In the genomic region with DNA sequence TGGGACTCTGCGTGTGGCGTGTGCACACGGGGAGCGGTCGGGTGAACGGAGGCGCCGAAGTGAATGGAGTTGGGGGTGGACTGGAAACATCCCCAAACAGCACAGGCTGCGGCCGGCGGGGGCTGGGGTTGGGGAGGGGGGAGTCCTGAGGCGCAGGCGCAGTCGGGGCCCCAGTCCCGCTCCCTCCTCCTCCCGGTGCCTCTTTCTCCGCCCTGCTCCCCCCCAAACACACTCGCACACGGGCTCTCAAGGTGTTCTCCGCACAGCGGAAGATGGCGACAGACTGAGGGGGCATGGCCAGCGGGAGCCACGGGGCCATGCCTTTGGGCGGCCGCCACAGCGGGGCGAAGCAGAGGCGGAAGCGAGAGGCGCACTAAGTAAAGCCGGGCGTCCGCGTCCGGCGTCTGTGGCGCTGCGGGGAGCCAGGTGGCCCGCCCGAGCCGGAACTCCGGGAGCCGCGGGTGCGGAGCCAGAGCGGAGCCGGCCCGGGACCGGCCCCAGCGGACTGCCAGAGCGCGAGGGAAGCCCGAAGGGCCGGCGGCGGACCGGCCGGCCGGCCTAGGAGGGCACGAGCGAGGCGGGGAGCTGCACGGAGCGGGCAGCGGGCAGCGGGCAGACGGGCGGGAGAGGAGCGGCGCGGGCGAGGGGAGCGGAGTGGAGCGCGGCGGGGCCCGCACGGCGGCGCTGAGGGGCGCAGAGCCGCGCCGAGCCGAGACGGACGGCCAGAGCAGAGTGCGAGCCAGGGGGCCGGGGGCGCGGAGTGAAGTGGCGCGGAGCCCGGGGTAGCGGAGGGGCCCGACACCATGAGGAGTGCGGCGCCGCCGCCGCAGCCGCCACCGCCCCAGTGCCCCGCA, we compare ENCODE assay signal across 9 mouse cellular contexts. TPM values are rescaled to one million over a fixed set of nuclear protein-coding genes. Genes with fewer than 3 reads are reported as not detected.
A peak's percentile ranks its signal among the peaks of the same experiment; 100 is the strongest.
DNase-seq lines count a peak whose midpoint lies in the region; ATAC-seq lines count a peak whose summit lies in the region.
"Had no signal": no experiment of that assay in that cellular context is flagged by ENCODE, and none has a peak within 500 bp of the region (broad histone marks: within the 10 kb centered on the region; RNA-seq: fewer than 3 reads in every experiment).

No protein-coding gene starts in this region.

- peak overlapping the region; percentile 74 for H3K4me2 ChIP-seq in heart, embryonic 11.5 days
- H3K4me2 ChIP-seq in liver, embryonic 13.5 days: peak overlapping the region; percentile 51

- ATAC-seq in heart, embryonic 11.5 days (replicated peaks; ENCODE audit: insufficient number of reproducible peaks, low FRiP score, low TSS enrichment): peak; percentile 31; the same call in 1 of the 2 replicates
- ATAC-seq in liver, embryonic 13.5 days (ENCODE audit: low read depth): no peak

- peak overlapping the region; percentile 50 for H3K4me3 ChIP-seq in heart, embryonic 11.5 days (ENCODE audit: low read depth, low read length)
- H3K4me3 ChIP-seq in liver, embryonic 13.5 days (replicated peaks): peak overlapping the region; percentile 41

- H3K27ac ChIP-seq in heart, embryonic 11.5 days (ENCODE audit: low read depth, low read length): no peak overlapping the region
- H3K27ac ChIP-seq in liver, embryonic 13.5 days: no peak overlapping the region

- no peaks in the 10 kb centered on the region for H3K4me1 ChIP-seq in heart, embryonic 11.5 days (ENCODE audit: control insufficient read depth, insufficient read depth, low read length)
- no peaks in the 10 kb centered on the region for H3K4me1 ChIP-seq in liver, embryonic 13.5 days (replicated peaks)

- H3K9me3 ChIP-seq in heart, embryonic 11.5 days (replicated peaks; ENCODE audit: control insufficient read depth, low read length): no peaks in the 10 kb centered on the region
- H3K9me3 ChIP-seq in liver, embryonic 13.5 days (replicated peaks): no peaks in the 10 kb centered on the region

- H3K27me3 ChIP-seq in heart, embryonic 11.5 days (ENCODE audit: control insufficient read depth, insufficient read depth, low read length): peaks cover 50% of the 10 kb centered on the region
- peaks cover 79% of the 10 kb centered on the region for H3K27me3 ChIP-seq in liver, embryonic 13.5 days

- 13% methylated on average over 79 of the region's 105 CpGs for WGBS in heart, embryonic 11.5 days (ENCODE audit: insufficient replicate concordance)
- WGBS in liver, embryonic 13.5 days (ENCODE audit: insufficient replicate concordance): 18% methylated on average over 83 of the region's 105 CpGs

- no peaks in the 10 kb centered on the region for H3K36me3 ChIP-seq in heart, embryonic 11.5 days (ENCODE audit: control insufficient read depth, insufficient read depth, low read length)
- H3K36me3 ChIP-seq in liver, embryonic 13.5 days: no peaks in the 10 kb centered on the region

- DNase-seq in heart, postnatal 4 days: no peak
- peak; percentile 65 for DNase-seq in cerebellum, adult 11 months
- DNase-seq in forelimb bud, embryonic 11.5 days (ENCODE audit: low read depth, low spot score): peak; percentile 11
- peak; percentile 4 for DNase-seq in kidney, postnatal 14 days
- no peak for DNase-seq in liver, embryonic 13.5 days
- DNase-seq in right cerebral cortex, adult 18-20 months: peak; percentile 61
- no peak for DNase-seq in spleen, postnatal 36 days (ENCODE audit: low spot score in 2 of 2)

- H3K9ac ChIP-seq in heart, embryonic 11.5 days (ENCODE audit: low read depth, low read length): no peak overlapping the region
- H3K9ac ChIP-seq in liver, embryonic 13.5 days: no peak overlapping the region

RNA-seq across cellular contexts. Expression of gene Tmem28, which starts 0.7 kb away (rescaled TPM):
- 0.11 TPM in 1 of 2 replicates, not detected in the other for polyA plus RNA-seq in heart, embryonic 11.5 days (2014; fragmentation: Nextera tagmentation; extraction: Ambion mirVana)
- not detected for total RNA-seq in heart, postnatal 4 days (2021)
- polyA plus RNA-seq in liver, embryonic 13.5 days (2015; fragmentation: Nextera tagmentation; extraction: Ambion mirVana): not detected in 2 replicates
- total RNA-seq: hematopoietic stem cell, adult 5-6 weeks had no signal

Comparison
In these comparisons a context has a peak if more than half of its experiments do, and no peak if none do; other contexts are left out.
1. DNase-seq: peak in cerebellum, adult 11 months (single experiment), forelimb bud, embryonic 11.5 days (single experiment), kidney, postnatal 14 days (single experiment) and right cerebral cortex, adult 18-20 months (single experiment); none in heart, postnatal 4 days (single experiment), liver, embryonic 13.5 days (single experiment) and spleen, postnatal 36 days (0 of 2).